Mouse (Mus musculus): ENCODE data around the gene Drc7. TPM values are rescaled to one million over a fixed set of nuclear protein-coding genes. Genes with fewer than 3 reads are reported as not detected.
A peak's percentile ranks its signal among the peaks of the same experiment; 100 is the strongest.

Gene Drc7
- polyA plus RNA-seq (2014; fragmentation: Nextera tagmentation; extraction: Ambion mirVana), result 0.07 TPM in 1 of 2 replicates, not detected in the other

- 20% methylated on average over 2 of the region's 2 CpGs for WGBS
- ATAC-seq (ENCODE audit: insufficient read depth), result peak; percentile 82; the same call in 1 of the 2 replicates
- DNase-seq, result peak; percentile 41
- TF ChIP-seq CTCF (IDR thresholded peaks at IDR 0.05; ENCODE audit: low read depth), result no peak
- Histone ChIP-seq H3K9me3 (ENCODE audit: low read depth, low read length) (no peaks in the 10 kb centered on the region), H3K4me1 (ENCODE audit: insufficient read depth) (no peaks in the 10 kb centered on the region), H3K4me3 (ENCODE audit: low read depth, low read length) (no peak within 1 kb of the TSS), H3K9ac (no peak within 1 kb of the TSS), H3K36me3 (ENCODE audit: insufficient read depth) (no peaks in the 10 kb centered on the region), H3K27me3 (ENCODE audit: insufficient read depth, low read length) (no peaks in the 10 kb centered on the region), H3K4me2 (no peak within 1 kb of the TSS), H3K27ac (ENCODE audit: low read depth) (no peak within 1 kb of the TSS)
Observed at GRCm38 (mm10) chr8:95054927-95055510, at the start of gene Drc7. Drc7 (plus strand) TSS chr8:95055103.

- H3K27me3 ChIP-seq (ENCODE audit: insufficient read depth, low read length), result no peaks in the 10 kb centered on the region
- H3K27ac ChIP-seq (ENCODE audit: low read depth), result no peak overlapping the region
- no peak for TF ChIP-seq CTCF (IDR thresholded peaks at IDR 0.05; ENCODE audit: low read depth)
- H3K9me3 ChIP-seq (ENCODE audit: low read depth, low read length), result no peaks in the 10 kb centered on the region
- peaks cover 26% of the 10 kb centered on the region; the same call in 1 of the 2 replicates for H3K36me3 ChIP-seq (ENCODE audit: insufficient read depth)
- DNase-seq, result no peak
- H3K4me2 ChIP-seq, result no peak overlapping the region
- WGBS, result 78% methylated on average over 15 of the region's 15 CpGs
- H3K4me3 ChIP-seq (ENCODE audit: low read depth, low read length), result no peak overlapping the region
- ATAC-seq (ENCODE audit: insufficient read depth), result no peak
- no peaks in the 10 kb centered on the region for H3K4me1 ChIP-seq (ENCODE audit: insufficient read depth)
- H3K9ac ChIP-seq, result no peak overlapping the region
Observed at GRCm38 (mm10) chr8:95012442-95012919, 42.4 kb upstream of the Drc7 start.

GRCm38 (mm10) chr8:95015866-95016265, 39.0 kb upstream of the Drc7 start:
- Histone ChIP-seq H3K9ac (no peak overlapping the region), H3K36me3 (ENCODE audit: insufficient read depth) (peaks cover 10% of the 10 kb centered on the region; the same call in 1 of the 2 replicates)

GRCm38 (mm10) chr8:95016684-95017083, 38.2 kb upstream of the Drc7 start:
- H3K4me3 ChIP-seq (ENCODE audit: low read depth, low read length), result no peak overlapping the region

More at GRCm38 (mm10) chr8:95015866-95016265, 39.0 kb upstream of the Drc7 start:
- WGBS, result 68% methylated on average over 4 of the region's 4 CpGs
- Histone ChIP-seq H3K27ac (ENCODE audit: low read depth) (no peak overlapping the region), H3K4me1 (ENCODE audit: insufficient read depth) (no peaks in the 10 kb centered on the region), H3K27me3 (ENCODE audit: insufficient read depth, low read length) (no peaks in the 10 kb centered on the region), H3K9me3 (ENCODE audit: low read depth, low read length) (no peaks in the 10 kb centered on the region), H3K4me2 (no peak overlapping the region), H3K4me3 (ENCODE audit: low read depth, low read length) (no peak overlapping the region)
- TF ChIP-seq CTCF (IDR thresholded peaks at IDR 0.05; ENCODE audit: low read depth), result no peak
- no peak for DNase-seq
- ATAC-seq (ENCODE audit: insufficient read depth), result no peak

GRCm38 (mm10) chr8:95017451-95017850, 37.5 kb upstream of the Drc7 start, which contains the start of gene Adgrg3:
Adgrg3 (plus strand) TSS chr8:95017692.
- 68% methylated on average over 11 of the region's 11 CpGs for WGBS
- no peak for TF ChIP-seq CTCF (IDR thresholded peaks at IDR 0.05; ENCODE audit: low read depth)
- H3K9ac ChIP-seq, result no peak within 1 kb of the TSS
- H3K36me3 ChIP-seq (ENCODE audit: insufficient read depth), result peaks cover 5% of the 10 kb centered on the region; the same call in 1 of the 2 replicates
- no peaks in the 10 kb centered on the region for H3K4me1 ChIP-seq (ENCODE audit: insufficient read depth)
- H3K27me3 ChIP-seq (ENCODE audit: insufficient read depth, low read length), result no peaks in the 10 kb centered on the region
- H3K27ac ChIP-seq (ENCODE audit: low read depth), result no peak within 1 kb of the TSS
- ATAC-seq (ENCODE audit: insufficient read depth), result no peak
- H3K4me2 ChIP-seq, result no peak within 1 kb of the TSS
- no peak within 1 kb of the TSS for H3K4me3 ChIP-seq (ENCODE audit: low read depth, low read length)
- H3K9me3 ChIP-seq (ENCODE audit: low read depth, low read length), result no peaks in the 10 kb centered on the region
- no peak for DNase-seq

More at GRCm38 (mm10) chr8:95016684-95017083, 38.2 kb upstream of the Drc7 start:
- H3K27me3 ChIP-seq (ENCODE audit: insufficient read depth, low read length), result no peaks in the 10 kb centered on the region
- H3K27ac ChIP-seq (ENCODE audit: low read depth), result no peak overlapping the region
- no peak for TF ChIP-seq CTCF (IDR thresholded peaks at IDR 0.05; ENCODE audit: low read depth)
- no peak overlapping the region for H3K4me2 ChIP-seq
- no peaks in the 10 kb centered on the region for H3K4me1 ChIP-seq (ENCODE audit: insufficient read depth)
- H3K9me3 ChIP-seq (ENCODE audit: low read depth, low read length), result no peaks in the 10 kb centered on the region
- H3K36me3 ChIP-seq (ENCODE audit: insufficient read depth), result peaks cover 9% of the 10 kb centered on the region; the same call in 1 of the 2 replicates
- ATAC-seq (ENCODE audit: insufficient read depth) (no peak), DNase-seq (no peak)
- 54% methylated on average over 4 of the region's 4 CpGs for WGBS
- no peak overlapping the region for H3K9ac ChIP-seq

- no peak overlapping the region for H3K4me2 ChIP-seq
- H3K4me3 ChIP-seq (ENCODE audit: low read depth, low read length), result no peak overlapping the region
- 56% methylated on average over 9 of the region's 9 CpGs for WGBS
- no peaks in the 10 kb centered on the region for H3K4me1 ChIP-seq (ENCODE audit: insufficient read depth)
- no peak for ATAC-seq (ENCODE audit: insufficient read depth)
- no peak overlapping the region for H3K9ac ChIP-seq
- H3K27ac ChIP-seq (ENCODE audit: low read depth), result no peak overlapping the region
- no peaks in the 10 kb centered on the region for H3K27me3 ChIP-seq (ENCODE audit: insufficient read depth, low read length)
- DNase-seq, result no peak
- H3K9me3 ChIP-seq (ENCODE audit: low read depth, low read length), result no peaks in the 10 kb centered on the region
- no peaks in the 10 kb centered on the region for H3K36me3 ChIP-seq (ENCODE audit: insufficient read depth)
- TF ChIP-seq CTCF (IDR thresholded peaks at IDR 0.05; ENCODE audit: low read depth), result no peak
Observed at GRCm38 (mm10) chr8:95017969-95018635, 36.8 kb upstream of the Drc7 start.

GRCm38 (mm10) chr8:95020293-95020777, 34.6 kb upstream of the Drc7 start:
- TF ChIP-seq CTCF (IDR thresholded peaks at IDR 0.05; ENCODE audit: low read depth), result no peak
- Histone ChIP-seq H3K9ac (no peak overlapping the region), H3K4me3 (ENCODE audit: low read depth, low read length) (no peak overlapping the region), H3K4me2 (peak overlapping the region; percentile 41), H3K27ac (ENCODE audit: low read depth) (peak overlapping the region; percentile 75; the same call in 1 of the 2 replicates), H3K4me1 (ENCODE audit: insufficient read depth) (no peaks in the 10 kb centered on the region), H3K9me3 (ENCODE audit: low read depth, low read length) (no peaks in the 10 kb centered on the region), H3K27me3 (ENCODE audit: insufficient read depth, low read length) (no peaks in the 10 kb centered on the region), H3K36me3 (ENCODE audit: insufficient read depth) (no peaks in the 10 kb centered on the region)
- peak; percentile 48 for DNase-seq
- peak; percentile 64; the same call in 1 of the 2 replicates for ATAC-seq (ENCODE audit: insufficient read depth)
- WGBS, result 42% methylated on average over 12 of the region's 12 CpGs

All from lung, embryonic 14.5 days (tissue).